Mouse (Mus musculus) limb, embryonic 11.5 days (tissue): ENCODE results near the gene Itpr1. TPM values are rescaled to one million over a fixed set of nuclear protein-coding genes. Genes with fewer than 3 reads are reported as not detected.

Source experiments
- ATAC-seq: fragments of 200-750 bp; cut with Nextera tagmentation; 2 replicates; pipeline ENCODE4 v1.8.0; 2017; ENCODE audit warnings: low read depth; ENCODE audit not compliant: insufficient number of reproducible peaks, low FRiP score, low TSS enrichment
- DNase-seq: peaks from one replicate; pipeline ENCODE4 v3.0.0-alpha.2; 2015; ENCODE audit warnings: low spot score
- H3K27ac ChIP-seq: fragments of 300-500 bp; sonication (generic); replicated peaks from 2 replicates; pipeline ENCODE4 v1.5.1; 2014; ENCODE audit warnings: low read depth, mild to moderate bottlenecking, low read length
- H3K27me3 ChIP-seq: fragments of 300-500 bp; sonication (generic); 2 replicates; pipeline ENCODE4 v1.6.1; 2014; ENCODE audit warnings: mild to moderate bottlenecking, low read length, mixed read lengths; ENCODE audit not compliant: control insufficient read depth, insufficient read depth
- H3K36me3 ChIP-seq: fragments of 300-500 bp; sonication (generic); 2 replicates; pipeline ENCODE4 v1.6.1; 2014; ENCODE audit warnings: mild to moderate bottlenecking, low read length, moderate library complexity, mixed read lengths; ENCODE audit not compliant: control insufficient read depth, insufficient read depth
- H3K4me1 ChIP-seq: fragments of 300-500 bp; sonication (generic); 2 replicates; pipeline ENCODE4 v1.6.1; 2014; ENCODE audit warnings: low read length, mixed read lengths; ENCODE audit not compliant: control insufficient read depth, insufficient read depth
- H3K4me2 ChIP-seq: fragments of 300-500 bp; sonication (generic); 2 replicates; pipeline ENCODE4 v1.6.1; 2014; ENCODE audit warnings: low read depth, mild to moderate bottlenecking, moderate library complexity; ENCODE audit not compliant: severe bottlenecking
- H3K4me3 ChIP-seq: fragments of 300-500 bp; sonication (generic); 2 replicates; pipeline ENCODE4 v1.5.1; 2014; ENCODE audit warnings: low read depth, low read length
- H3K9ac ChIP-seq: fragments of 300-500 bp; sonication (generic); 2 replicates; pipeline ENCODE4 v1.6.1; 2014; ENCODE audit warnings: mild to moderate bottlenecking, low read length
- H3K9me3 ChIP-seq: fragments of 300-500 bp; sonication (generic); 2 replicates; pipeline ENCODE4 v1.6.1; 2016; ENCODE audit warnings: low read length; ENCODE audit not compliant: control insufficient read depth
- WGBS: fragments of 180-500 bp; shearing (Covaris S2); extraction: QIAGEN DNeasy Blood & Tissue Kit; methylation state at CpG from one replicate; pipeline ENCODE4 v1.1.7; 2014; 5-methylcytosine and 5-hydroxymethylcytosine counted together
- polyA plus RNA-seq: library from polyadenylated mRNA; unstranded; fragments of >200 nt; fragmentation: Nextera tagmentation; extraction: Ambion mirVana; gene quantifications from 2 replicates; pipeline ENCODE4 v1.2.1, GENCODE M21; 2014

Gene Itpr1
- polyA plus RNA-seq, 1 experiment from 2014 or later = 6.4 TPM

- ATAC-seq = no peak
- 83% methylated on average over 3 of the region's 3 CpGs for WGBS
- H3K9me3 ChIP-seq = no peaks in the 10 kb centered on the region
- no peak overlapping the region for H3K4me3 ChIP-seq
- no peak for DNase-seq
- H3K4me1 ChIP-seq = no peaks in the 10 kb centered on the region
- H3K9ac ChIP-seq = no peak overlapping the region
- H3K4me2 ChIP-seq = no peak overlapping the region
- no peaks in the 10 kb centered on the region for H3K27me3 ChIP-seq
- H3K36me3 ChIP-seq = no peaks in the 10 kb centered on the region
- no peak overlapping the region for H3K27ac ChIP-seq
These were observed 5.1 kb downstream of the Itpr1 start for GRCm38 (mm10) chr6:108217987-108218386.

- Histone ChIP-seq H3K36me3 (no peaks in the 10 kb centered on the region), H3K27me3 (no peaks in the 10 kb centered on the region), H3K9ac (no peak overlapping the region), H3K4me3 (no peak overlapping the region), H3K4me1 (peaks cover 5% of the 10 kb centered on the region; the same call in 1 of the 2 replicates), H3K27ac (no peak overlapping the region), H3K4me2 (no peak overlapping the region), H3K9me3 (no peaks in the 10 kb centered on the region)
- ATAC-seq (no peak), DNase-seq (no peak)
- 70% methylated on average over 5 of the region's 5 CpGs for WGBS
These were observed 9.5 kb downstream of the Itpr1 start for GRCm38 (mm10) chr6:108222435-108222834.

GRCm38 (mm10) chr6:108222875-108223274, 10.0 kb downstream of the Itpr1 start:
- Histone ChIP-seq H3K9ac (no peak overlapping the region), H3K36me3 (no peaks in the 10 kb centered on the region), H3K27ac (no peak overlapping the region), H3K4me2 (no peak overlapping the region), H3K4me3 (no peak overlapping the region), H3K27me3 (no peaks in the 10 kb centered on the region), H3K4me1 (peaks cover 5% of the 10 kb centered on the region; the same call in 1 of the 2 replicates), H3K9me3 (no peaks in the 10 kb centered on the region)
- DNase-seq = no peak
- no peak for ATAC-seq
- 95% methylated on average over 5 of the region's 5 CpGs for WGBS

GRCm38 (mm10) chr6:108224361-108224760, 11.5 kb downstream of the Itpr1 start:
- H3K9ac ChIP-seq = no peak overlapping the region
- H3K27ac ChIP-seq = no peak overlapping the region
- DNase-seq (no peak), ATAC-seq (no peak)
- H3K4me3 ChIP-seq = no peak overlapping the region
- H3K4me1 ChIP-seq = peaks cover 5% of the 10 kb centered on the region; the same call in 1 of the 2 replicates
- no peaks in the 10 kb centered on the region for H3K27me3 ChIP-seq
- no peaks in the 10 kb centered on the region for H3K36me3 ChIP-seq
- H3K4me2 ChIP-seq = no peak overlapping the region
- no peaks in the 10 kb centered on the region for H3K9me3 ChIP-seq
- WGBS = 91% methylated on average over 4 of the region's 4 CpGs

GRCm38 (mm10) chr6:108225027-108225426, 12.1 kb downstream of the Itpr1 start:
- H3K27me3 ChIP-seq = no peaks in the 10 kb centered on the region

GRCm38 (mm10) chr6:108226230-108226629, 13.3 kb downstream of the Itpr1 start:
- ATAC-seq (no peak), DNase-seq (no peak)
- no peak overlapping the region for H3K27ac ChIP-seq
- H3K4me1 ChIP-seq = peaks cover 5% of the 10 kb centered on the region; the same call in 1 of the 2 replicates
- no peak overlapping the region for H3K4me2 ChIP-seq
- no peaks in the 10 kb centered on the region for H3K36me3 ChIP-seq
- H3K4me3 ChIP-seq = no peak overlapping the region
- WGBS = 30% methylated on average over 7 of the region's 7 CpGs
- no peak overlapping the region for H3K9ac ChIP-seq
- H3K9me3 ChIP-seq = no peaks in the 10 kb centered on the region
- no peaks in the 10 kb centered on the region for H3K27me3 ChIP-seq

More at GRCm38 (mm10) chr6:108225027-108225426, 12.1 kb downstream of the Itpr1 start:
- no peak for ATAC-seq
- Histone ChIP-seq H3K4me1 (peaks cover 5% of the 10 kb centered on the region; the same call in 1 of the 2 replicates), H3K4me3 (no peak overlapping the region), H3K36me3 (no peaks in the 10 kb centered on the region), H3K9ac (no peak overlapping the region), H3K4me2 (no peak overlapping the region), H3K9me3 (no peaks in the 10 kb centered on the region), H3K27ac (no peak overlapping the region)
- WGBS = 85% methylated on average over 2 of the region's 2 CpGs
- no peak for DNase-seq

GRCm38 (mm10) chr6:108227461-108227860, 14.6 kb downstream of the Itpr1 start:
- H3K27ac ChIP-seq = no peak overlapping the region
- H3K4me3 ChIP-seq = no peak overlapping the region
- H3K36me3 ChIP-seq = no peaks in the 10 kb centered on the region
- ATAC-seq (no peak), DNase-seq (no peak)
- H3K27me3 ChIP-seq = no peaks in the 10 kb centered on the region
- no peak overlapping the region for H3K4me2 ChIP-seq
- no peaks in the 10 kb centered on the region for H3K9me3 ChIP-seq
- 89% methylated on average over 6 of the region's 6 CpGs for WGBS
- peaks cover 5% of the 10 kb centered on the region; the same call in 1 of the 2 replicates for H3K4me1 ChIP-seq
- no peak overlapping the region for H3K9ac ChIP-seq

GRCm38 (mm10) chr6:108228048-108228447, 15.2 kb downstream of the Itpr1 start:
- H3K9ac ChIP-seq = no peak overlapping the region
- H3K4me2 ChIP-seq = no peak overlapping the region
- no peaks in the 10 kb centered on the region for H3K9me3 ChIP-seq
- no peak overlapping the region for H3K4me3 ChIP-seq
- no peaks in the 10 kb centered on the region for H3K36me3 ChIP-seq
- H3K27me3 ChIP-seq = no peaks in the 10 kb centered on the region
- no peak overlapping the region for H3K27ac ChIP-seq
- ATAC-seq (no peak), DNase-seq (no peak)
- H3K4me1 ChIP-seq = peaks cover 8% of the 10 kb centered on the region
- 62% methylated on average over 6 of the region's 6 CpGs for whole genome bisulfite sequencing

- ATAC-seq (no peak), DNase-seq (no peak)
- H3K27ac ChIP-seq = no peak overlapping the region
- H3K27me3 ChIP-seq = no peaks in the 10 kb centered on the region
- no peak overlapping the region for H3K4me3 ChIP-seq
- no peak overlapping the region for H3K9ac ChIP-seq
- no peak overlapping the region for H3K4me2 ChIP-seq
- no peaks in the 10 kb centered on the region for H3K36me3 ChIP-seq
- WGBS = 3% methylated on average over 2 of the region's 2 CpGs
- H3K4me1 ChIP-seq = peaks cover 12% of the 10 kb centered on the region
- no peaks in the 10 kb centered on the region for H3K9me3 ChIP-seq
These were observed 15.7 kb downstream of the Itpr1 start for GRCm38 (mm10) chr6:108228601-108229000.
